Mouse (Mus musculus) right cerebral cortex, adult 18-20 months (tissue): ENCODE data around the gene Slc7a6os.

ENCODE experiments used
- DNase-seq: peaks from one replicate; pipeline ENCODE4 v3.0.0; 2022; ENCODE audit warnings: mixed read lengths

Slc7a6os gene

GRCm38 (mm10) chr8:106210821-106211345, at the start of gene Slc7a6os, which contains the start of gene Prmt7:
TSS of gene Slc7a6os (minus strand) at chr8:106210935.
TSS of gene Prmt7 (plus strand) at chr8:106210936.
- peak; percentile 97 for DNase-seq

DNA sequence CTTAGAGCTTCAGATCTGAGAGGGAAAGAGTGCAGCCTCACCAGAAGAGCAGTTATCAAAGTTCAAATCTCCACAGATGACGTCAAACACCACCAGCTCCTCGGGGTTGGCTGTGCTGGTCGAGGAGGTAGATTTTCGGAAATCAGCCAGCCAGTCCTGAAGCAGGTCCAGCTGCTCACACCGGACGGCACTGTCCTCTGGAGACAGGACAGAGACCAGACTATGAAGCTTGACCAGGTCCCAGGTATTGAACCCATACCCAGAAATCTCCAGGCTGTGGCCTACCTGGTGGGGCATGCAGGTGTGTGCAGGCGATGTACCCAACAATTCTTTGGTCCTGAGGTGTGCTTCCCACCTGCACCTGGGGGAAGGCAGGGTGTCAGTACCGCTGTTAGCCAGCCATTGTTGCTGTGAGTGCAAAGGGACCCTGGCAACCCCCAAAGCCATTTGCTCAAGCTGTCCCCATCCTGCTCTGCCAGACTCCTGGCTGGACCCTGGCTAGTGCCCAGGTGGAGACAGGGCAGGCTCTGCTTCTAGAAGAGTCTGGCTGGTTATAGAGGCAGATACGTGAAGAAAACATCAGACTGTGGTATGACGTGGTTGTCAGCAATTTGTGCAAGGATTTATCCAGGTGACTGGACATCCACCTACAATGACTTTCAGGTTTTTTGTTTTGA, 49.0 kb upstream of the Slc7a6os start:
- DNase-seq, result no peak

DNA sequence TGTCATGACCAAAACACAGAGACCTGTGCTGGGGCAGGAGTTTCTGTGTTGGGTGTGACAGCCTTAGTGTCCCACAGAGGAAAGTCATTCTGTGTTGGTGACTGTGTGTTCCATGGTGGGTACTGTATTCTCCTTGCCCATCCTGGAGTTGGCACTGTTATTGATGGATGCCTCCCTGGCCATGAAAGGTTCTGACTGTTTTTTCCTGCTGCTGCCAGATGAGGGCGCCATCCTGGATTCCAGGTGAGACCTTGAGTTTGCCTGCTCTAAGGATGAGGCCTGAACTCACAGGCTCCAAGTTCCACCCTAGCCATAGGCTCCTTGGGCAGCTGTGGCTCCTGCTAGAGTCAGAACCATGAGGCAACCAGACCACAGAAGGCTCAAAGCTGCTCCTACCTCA, 47.4 kb upstream of the Slc7a6os start:
- DNase-seq, result no peak

- no peak for DNase-seq
Measured at GRCm38 (mm10) chr8:106250186-106250585, 39.5 kb upstream of the Slc7a6os start.

GRCm38 (mm10) chr8:106237106-106237505, 26.4 kb upstream of the Slc7a6os start:
- DNase-seq, result no peak

- DNase-seq, result no peak
Measured at GRCm38 (mm10) chr8:106234567-106235261, 24.0 kb upstream of the Slc7a6os start.

- DNase-seq, result no peak
Measured at GRCm38 (mm10) chr8:106232751-106233150, 22.0 kb upstream of the Slc7a6os start.

DNA sequence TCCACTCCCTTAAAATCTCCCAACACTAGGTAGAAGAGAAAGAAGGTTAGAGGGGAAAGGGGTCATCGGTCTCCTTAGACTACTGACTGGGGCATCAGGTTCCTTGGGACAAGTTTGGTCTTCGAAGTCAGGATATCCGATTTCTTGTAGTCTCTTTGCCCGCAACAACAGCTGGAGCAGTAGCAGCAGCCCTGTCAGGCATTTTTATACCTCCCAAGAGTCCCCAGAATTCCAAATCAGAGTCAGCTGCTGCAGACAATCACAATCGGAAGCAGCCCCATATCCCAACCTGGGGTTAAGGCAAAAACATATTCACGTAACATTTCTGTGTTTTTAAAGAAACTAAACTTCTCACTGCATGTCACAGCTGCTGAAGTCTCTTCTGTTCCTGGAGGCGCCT, 20.8 kb upstream of the Slc7a6os start:
- no peak for DNase-seq

- DNase-seq, result no peak
Measured at GRCm38 (mm10) chr8:106226589-106226988, 15.9 kb upstream of the Slc7a6os start.

GRCm38 (mm10) chr8:106219620-106220019, 8.9 kb upstream of the Slc7a6os start:
- no peak for DNase-seq

DNA sequence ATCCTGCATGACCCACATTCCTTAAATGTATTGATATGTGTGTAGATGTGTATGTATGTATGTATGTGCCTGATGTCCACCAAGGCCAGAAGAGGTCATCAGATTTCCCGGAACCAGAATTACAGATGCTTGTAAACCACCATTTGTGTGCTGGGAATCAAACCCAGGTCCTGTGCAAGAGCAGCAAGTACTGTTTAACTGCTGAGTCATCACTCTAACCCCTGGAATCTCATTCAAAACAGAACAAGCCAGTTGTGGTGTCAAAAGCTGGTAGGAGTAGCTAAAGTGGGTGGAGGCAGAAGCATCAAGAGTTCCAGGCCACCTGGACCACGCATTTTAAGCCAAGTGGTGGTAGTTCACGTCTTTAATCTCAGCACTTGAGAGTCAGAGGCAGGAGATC, 3.2 kb upstream of the Slc7a6os start:
- no peak for DNase-seq

GRCm38 (mm10) chr8:106211421-106211820, 686 bp upstream of the Slc7a6os start:
- no peak for DNase-seq

GRCm38 (mm10) chr8:106210035-106210731, 552 bp downstream of the Slc7a6os start:
- DNase-seq, result no peak

GRCm38 (mm10) chr8:106199596-106199995, 11.1 kb downstream of the Slc7a6os start:
- DNase-seq, result peak; percentile 33

- no peak for DNase-seq
Measured at GRCm38 (mm10) chr8:106198741-106199140, 12.0 kb downstream of the Slc7a6os start.

DNA sequence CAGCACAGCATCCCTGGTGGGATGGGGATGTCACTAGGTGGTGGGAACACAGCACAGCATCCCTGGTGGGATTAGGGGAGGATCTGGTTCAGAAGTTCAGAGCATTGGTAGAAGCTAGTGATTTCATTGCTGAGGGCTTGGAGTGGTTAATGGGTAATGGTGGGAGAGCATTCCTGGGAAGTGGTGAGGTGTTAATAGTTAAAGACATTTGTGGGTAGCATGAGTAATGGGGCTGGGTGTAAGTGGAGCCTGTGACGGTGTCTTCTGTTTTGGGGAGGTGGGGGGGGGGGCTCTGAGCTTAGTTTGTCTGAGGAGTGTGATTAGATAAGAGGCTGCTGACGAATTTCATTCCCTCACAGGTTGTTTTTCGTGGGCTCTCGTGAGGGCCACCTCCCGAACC, 16.7 kb downstream of the Slc7a6os start:
- DNase-seq, result no peak

DNA sequence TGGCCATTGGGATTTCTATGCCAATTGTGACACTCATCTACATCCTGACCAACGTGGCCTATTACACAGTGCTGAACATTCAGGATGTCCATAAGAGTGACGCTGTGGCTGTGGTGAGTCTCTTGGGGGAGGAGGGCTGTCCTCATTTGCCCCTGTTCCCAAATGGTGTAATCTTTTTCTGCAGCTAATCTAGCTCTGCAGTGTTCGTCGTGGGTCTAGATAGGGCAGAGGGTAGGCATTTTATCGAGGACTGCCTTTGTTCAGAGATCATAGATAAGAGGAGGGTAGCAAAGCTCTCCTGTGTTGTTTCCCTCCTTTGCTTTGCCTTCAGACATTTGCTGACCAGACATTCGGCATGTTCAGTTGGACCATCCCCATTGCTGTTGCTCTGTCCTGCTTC, 17.6 kb downstream of the Slc7a6os start:
- DNase-seq, result no peak

GRCm38 (mm10) chr8:106191639-106192038, 19.1 kb downstream of the Slc7a6os start:
- no peak for DNase-seq

DNA sequence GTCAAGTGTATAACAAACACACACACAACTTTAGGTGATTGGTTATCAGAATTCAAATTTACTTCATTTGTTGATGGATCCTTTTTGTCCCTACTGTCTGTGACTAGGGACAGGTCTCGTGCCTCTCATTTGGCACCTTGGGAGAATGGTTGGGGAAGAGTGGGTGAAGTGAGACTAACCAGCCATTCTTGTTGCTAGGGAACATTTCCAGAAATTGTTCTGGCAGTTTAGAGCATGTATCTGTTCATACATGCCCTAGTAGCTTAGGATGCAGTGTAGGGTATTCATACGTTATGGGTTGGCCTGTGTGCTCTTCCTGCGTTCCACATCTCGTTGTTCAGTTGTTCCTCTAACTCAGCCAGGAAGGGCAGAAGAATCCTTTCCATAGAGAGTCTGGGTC, 21.6 kb downstream of the Slc7a6os start:
- DNase-seq, result no peak

GRCm38 (mm10) chr8:106186394-106186793, 24.3 kb downstream of the Slc7a6os start:
- no peak for DNase-seq

DNA sequence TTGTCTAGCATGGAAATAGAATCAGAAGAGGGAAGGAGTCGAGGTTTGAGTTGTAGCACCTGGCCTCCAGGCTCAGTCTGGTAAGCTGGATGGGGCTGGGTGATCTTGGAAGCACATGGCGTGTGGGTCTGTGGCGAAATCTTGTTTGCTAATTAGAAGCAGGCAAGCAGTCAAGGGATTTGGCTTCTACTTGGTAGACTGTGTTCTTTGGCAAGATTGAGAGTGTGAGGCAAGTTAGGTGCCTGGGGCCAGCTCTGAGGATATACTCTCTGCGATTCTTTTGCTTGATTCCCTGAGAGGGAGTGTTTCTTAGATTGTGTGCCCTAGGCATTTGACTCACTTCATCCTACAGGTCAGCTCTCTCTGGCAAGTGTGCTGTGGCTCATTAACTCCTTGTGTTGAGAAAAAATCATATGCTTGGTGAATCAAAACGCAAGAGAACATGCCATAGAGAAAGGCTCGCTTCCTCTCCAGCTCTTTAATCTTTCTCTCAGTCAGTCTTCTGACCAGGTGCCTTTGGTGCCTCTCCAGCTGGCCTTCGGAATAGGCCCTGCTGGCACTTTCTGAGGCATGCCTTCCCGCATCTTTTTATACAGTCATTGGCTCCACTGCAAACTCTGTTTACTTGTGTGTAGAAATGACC, 25.0 kb downstream of the Slc7a6os start:
- DNase-seq, result peak; percentile 28

GRCm38 (mm10) chr8:106178428-106178827, 32.3 kb downstream of the Slc7a6os start:
- DNase-seq, result no peak

DNA sequence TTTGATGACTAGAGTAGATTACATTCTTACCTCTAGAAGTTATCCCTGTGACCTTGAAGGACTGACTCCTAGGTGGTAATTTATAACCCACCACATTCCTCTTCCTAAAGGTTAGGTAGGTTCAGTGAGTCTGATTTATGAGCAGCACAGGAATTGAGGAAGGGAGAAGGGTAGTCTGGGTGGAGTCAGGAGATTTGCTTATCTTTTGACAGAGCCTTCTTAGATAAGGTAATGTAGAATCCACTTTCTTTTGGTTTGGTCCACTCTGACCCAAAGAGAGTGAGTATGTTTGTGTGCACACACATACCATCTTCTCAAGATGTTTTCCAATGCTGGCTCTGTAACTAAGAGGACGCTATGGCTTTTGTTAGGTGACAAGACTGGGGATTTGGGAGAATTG, 33.1 kb downstream of the Slc7a6os start:
- DNase-seq, result no peak
